Mouse (Mus musculus) megakaryocyte, embryonic 14.5 days (primary cell): Measurements from ENCODE around the gene Pfpl. TPM values are rescaled to one million over a fixed set of nuclear protein-coding genes. Genes with fewer than 3 reads are reported as not detected.
A peak's percentile ranks its signal among the peaks of the same experiment; 100 is the strongest.

ENCODE experiments used
- H3K27me3 ChIP-seq: replicated peaks from 2 replicates; pipeline ENCODE3; 2012; ENCODE audit warnings: inconsistent platforms
- H3K36me3 ChIP-seq: replicated peaks from 2 replicates; pipeline ENCODE3; 2012; ENCODE audit warnings: low read length, inconsistent platforms, mixed read lengths
- H3K4me1 ChIP-seq: 2 replicates; pipeline ENCODE4 v1.6.1; 2012; ENCODE audit warnings: inconsistent platforms
- H3K4me3 ChIP-seq: replicated peaks from 2 replicates; pipeline ENCODE3; 2012; ENCODE audit warnings: moderate library complexity, mild to moderate bottlenecking, inconsistent platforms
- H3K9me3 ChIP-seq: 2 replicates; pipeline ENCODE4 v1.6.1; 2012; ENCODE audit warnings: inconsistent platforms
- FLI1 ChIP-seq: IDR thresholded peaks from 2 replicates; pipeline ENCODE4 v1.6.1; 2012; ENCODE audit warnings: low read length, inconsistent platforms, mixed read lengths
- GATA1 ChIP-seq: IDR thresholded peaks from 3 replicates; pipeline ENCODE4 v1.6.1; 2012; ENCODE audit warnings: mixed read lengths, low read length, inconsistent platforms, borderline replicate concordance
- polyA plus RNA-seq: library from polyadenylated mRNA; stranded (reverse); fragments of >175 nt; gene quantifications from 2 replicates; pipeline ENCODE4 v1.2.3, GENCODE M21; 2012; ENCODE audit warnings: low replicate concordance; ENCODE audit not compliant: insufficient read depth

The Pfpl gene
- polyA plus RNA-seq, 1 experiment = not detected

DNA sequence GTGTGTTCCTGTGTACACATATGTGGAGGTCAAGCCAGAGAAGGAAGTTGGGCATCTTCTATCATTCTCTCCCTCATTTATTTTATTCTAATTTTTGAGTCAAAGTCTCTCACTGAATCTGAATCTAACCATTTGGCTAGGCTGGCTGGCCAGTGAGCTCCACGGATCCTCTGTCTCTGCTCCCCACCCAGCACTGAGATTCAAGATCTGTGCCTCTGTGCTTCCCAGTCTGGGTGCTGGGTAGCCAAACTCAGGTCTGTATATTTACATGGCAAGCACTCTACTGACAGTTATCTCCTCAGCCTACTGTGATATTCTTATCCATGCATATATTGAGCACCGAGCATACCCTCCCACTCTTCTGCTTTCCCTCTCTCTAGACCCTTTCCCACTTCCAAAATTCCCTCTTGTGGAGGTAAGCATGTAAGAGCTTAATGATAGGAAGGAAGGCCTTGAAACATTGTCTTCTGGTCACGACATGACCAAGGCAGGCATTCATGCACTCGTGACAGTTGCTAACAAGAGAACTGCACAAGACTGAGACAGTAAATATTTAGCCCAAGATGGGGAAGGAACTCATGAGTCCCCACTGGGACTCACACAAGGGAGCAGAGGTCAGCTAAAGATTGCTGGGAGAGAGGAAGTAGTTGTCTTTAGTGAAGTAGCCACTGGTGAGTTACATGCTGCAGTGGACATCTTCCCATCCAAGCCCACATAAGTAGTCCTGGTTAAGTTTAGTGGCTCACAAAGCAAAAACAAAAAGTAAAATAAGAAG, 8.2 kb downstream of the Pfpl start:
- peaks cover 41% of the 10 kb centered on the region for H3K4me1 ChIP-seq
- H3K36me3 ChIP-seq = no peaks in the 10 kb centered on the region
- H3K4me3 ChIP-seq = no peak overlapping the region
- H3K9me3 ChIP-seq = no peaks in the 10 kb centered on the region
- peaks cover 7% of the 10 kb centered on the region for H3K27me3 ChIP-seq
- TF ChIP-seq FLI1 (no peak), GATA1 (no peak)

DNA sequence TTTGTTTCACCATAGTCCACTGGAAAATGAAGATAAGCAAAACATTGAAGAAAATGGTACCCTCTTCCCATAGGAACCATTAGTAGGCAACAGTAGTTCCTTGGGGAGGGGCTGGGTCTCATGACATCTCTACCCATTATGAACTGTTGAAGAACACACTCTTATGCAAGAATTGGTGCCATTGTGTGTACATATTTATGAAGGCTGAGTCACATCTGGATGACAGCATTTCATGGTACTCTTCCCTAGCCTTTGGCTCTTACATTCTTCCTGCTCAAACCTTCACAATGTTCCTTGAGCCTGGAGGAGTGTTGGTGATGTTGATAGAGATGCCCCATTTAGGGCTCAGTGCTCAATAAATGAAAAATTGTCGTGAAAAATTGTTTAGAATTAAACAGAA, 11.9 kb downstream of the Pfpl start:
- no peak overlapping the region for H3K4me3 ChIP-seq
- TF ChIP-seq FLI1 (no peak), GATA1 (no peak)
- peaks cover 65% of the 10 kb centered on the region for H3K4me1 ChIP-seq
- no peaks in the 10 kb centered on the region for H3K36me3 ChIP-seq
- H3K27me3 ChIP-seq = no peaks in the 10 kb centered on the region
- H3K9me3 ChIP-seq = no peaks in the 10 kb centered on the region

DNA sequence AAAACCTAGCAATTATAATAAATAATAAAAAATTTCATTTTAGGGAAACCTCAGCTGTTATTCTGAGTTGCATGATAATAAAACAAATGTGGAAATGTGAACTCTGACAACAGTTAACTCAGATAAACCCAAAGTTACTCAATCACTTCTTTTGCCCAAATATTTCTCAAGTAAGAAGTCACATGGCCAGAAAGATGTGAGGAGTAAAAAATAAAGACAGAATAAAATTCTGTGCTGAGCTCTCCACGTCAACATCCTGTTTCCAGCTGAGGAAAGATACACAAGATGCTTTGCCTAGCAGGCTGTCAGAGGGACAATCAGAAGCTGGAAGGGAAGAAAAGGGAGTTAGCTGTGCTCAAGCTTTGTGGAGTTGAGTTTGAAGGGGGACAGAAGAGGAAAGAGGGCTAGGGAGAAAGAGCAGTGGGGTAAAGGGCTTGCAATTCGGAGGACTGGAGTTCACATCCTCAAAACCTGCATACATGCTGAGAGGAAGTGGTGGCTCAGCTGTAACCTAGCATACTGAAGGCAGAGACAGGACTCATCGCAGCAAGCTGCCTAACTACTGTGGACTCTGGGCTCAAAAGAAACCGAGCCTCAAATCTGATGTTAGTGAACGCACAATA, 12.5 kb downstream of the Pfpl start:
- H3K4me3 ChIP-seq = peak overlapping the region; percentile 60

DNA sequence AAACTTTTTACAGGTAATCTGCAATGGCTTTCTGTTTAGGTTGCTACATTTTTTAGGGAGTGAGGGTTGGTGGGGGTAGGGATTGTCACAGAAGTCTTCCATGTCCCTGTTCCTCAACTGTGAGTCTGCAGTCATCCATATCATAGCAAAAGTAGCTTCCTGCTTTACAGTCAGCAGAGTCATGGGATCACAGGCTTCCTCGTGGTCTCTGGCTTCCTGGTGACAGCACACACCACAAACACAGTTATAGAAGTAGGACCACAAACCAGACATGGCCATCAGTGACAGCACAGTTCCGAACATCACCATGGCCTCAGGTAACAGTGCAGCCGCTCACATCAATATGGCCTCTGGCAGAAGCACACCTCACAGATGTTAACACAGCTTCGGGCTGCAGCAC, 14.9 kb downstream of the Pfpl start:
- peak; percentile 56; the same call in 1 of the 2 replicates for TF ChIP-seq FLI1
- no peak for TF ChIP-seq GATA1
- Histone ChIP-seq H3K36me3 (no peaks in the 10 kb centered on the region), H3K4me1 (peaks cover 54% of the 10 kb centered on the region), H3K4me3 (peak overlapping the region; percentile 84), H3K9me3 (no peaks in the 10 kb centered on the region), H3K27me3 (no peaks in the 10 kb centered on the region)

More for the DNA sequence above, 12.5 kb downstream of the Pfpl start:
- Histone ChIP-seq H3K36me3 (no peaks in the 10 kb centered on the region), H3K27me3 (no peaks in the 10 kb centered on the region), H3K4me1 (peaks cover 64% of the 10 kb centered on the region), H3K9me3 (no peaks in the 10 kb centered on the region)
- TF ChIP-seq GATA1 = no peak
- no peak for TF ChIP-seq FLI1

DNA sequence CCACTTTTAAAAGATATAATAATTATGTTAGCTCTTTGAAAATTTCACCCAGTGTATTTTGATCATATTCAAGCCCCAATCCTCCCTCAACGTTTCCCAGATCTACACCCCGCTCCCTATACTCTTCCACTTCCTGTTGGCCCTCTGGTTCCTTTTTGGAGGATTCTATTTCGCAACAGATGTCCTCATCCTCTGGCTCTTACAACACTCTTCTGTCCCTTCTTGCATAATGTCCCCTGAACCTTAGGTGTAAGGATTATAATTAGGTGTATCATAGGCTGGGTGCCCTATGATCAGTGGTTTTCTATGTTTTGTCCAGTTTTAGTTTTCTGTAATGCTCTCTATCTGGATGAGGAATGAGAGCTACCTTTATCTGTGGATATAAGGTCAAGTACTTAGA, 17.3 kb downstream of the Pfpl start:
- no peak for TF ChIP-seq FLI1
- TF ChIP-seq GATA1 = no peak
- no peak overlapping the region for H3K4me3 ChIP-seq
- no peaks in the 10 kb centered on the region for H3K27me3 ChIP-seq
- no peaks in the 10 kb centered on the region for H3K36me3 ChIP-seq
- peaks cover 46% of the 10 kb centered on the region for H3K4me1 ChIP-seq
- H3K9me3 ChIP-seq = no peaks in the 10 kb centered on the region

DNA sequence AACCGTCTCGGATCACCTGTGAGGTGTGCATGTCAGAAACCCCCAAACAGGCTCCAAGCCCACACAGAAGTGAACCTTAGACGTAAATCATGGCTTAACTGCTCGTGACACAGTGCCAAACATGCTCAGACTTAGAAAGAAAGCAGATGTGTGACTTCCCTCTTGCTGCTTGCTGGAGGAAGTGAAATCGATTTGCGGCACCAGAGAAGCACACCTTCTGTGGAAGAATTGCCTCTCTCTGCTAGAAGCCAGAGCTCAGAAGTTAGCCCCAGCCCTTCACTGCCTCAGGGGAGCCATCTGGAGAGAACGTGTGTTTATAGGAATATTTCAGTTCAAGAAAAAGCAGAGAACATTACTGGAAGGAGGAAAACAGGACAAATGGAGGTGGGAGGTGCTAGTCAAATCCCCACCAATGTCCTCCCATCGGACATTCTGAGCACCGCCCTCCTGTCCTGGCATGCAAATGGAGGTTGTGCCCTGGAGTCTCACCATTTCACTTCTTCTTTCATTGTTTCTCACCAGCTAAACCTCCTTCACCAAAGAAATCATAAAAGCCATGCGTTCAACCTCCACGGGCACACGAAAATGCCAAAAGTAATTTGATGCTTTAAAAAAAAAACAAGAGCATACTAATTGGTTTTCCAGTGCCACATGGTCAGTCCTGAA, 29.8 kb downstream of the Pfpl start:
- H3K4me3 ChIP-seq = peak overlapping the region; percentile 59
- H3K27me3 ChIP-seq = no peaks in the 10 kb centered on the region
- no peak for TF ChIP-seq GATA1
- no peak for TF ChIP-seq FLI1
- no peaks in the 10 kb centered on the region for H3K9me3 ChIP-seq
- peaks cover 10% of the 10 kb centered on the region for H3K36me3 ChIP-seq
- H3K4me1 ChIP-seq = peaks cover 42% of the 10 kb centered on the region

DNA sequence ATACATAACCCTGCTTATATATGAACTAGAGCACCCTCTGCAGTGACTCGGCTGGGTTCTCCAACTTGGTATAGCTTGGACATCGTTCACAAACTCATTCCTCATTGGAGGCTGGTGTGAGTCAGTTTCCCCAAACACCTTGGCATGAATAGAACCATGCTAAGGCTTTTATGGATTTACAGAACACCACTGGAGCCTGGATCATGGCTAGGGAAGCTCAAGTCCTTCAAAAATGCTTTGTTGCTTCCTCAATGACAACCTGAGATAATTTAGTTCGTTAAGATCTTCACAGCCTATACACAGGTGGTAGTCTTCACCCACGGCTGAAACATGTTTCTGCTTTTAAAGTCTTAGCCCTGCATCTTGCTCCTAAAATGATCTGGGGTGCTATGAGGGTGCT, 31.8 kb downstream of the Pfpl start:
- Histone ChIP-seq H3K36me3 (peaks cover 16% of the 10 kb centered on the region), H3K4me1 (peaks cover 62% of the 10 kb centered on the region), H3K4me3 (no peak overlapping the region), H3K27me3 (no peaks in the 10 kb centered on the region), H3K9me3 (no peaks in the 10 kb centered on the region)
- no peak for TF ChIP-seq GATA1
- TF ChIP-seq FLI1 = no peak

DNA sequence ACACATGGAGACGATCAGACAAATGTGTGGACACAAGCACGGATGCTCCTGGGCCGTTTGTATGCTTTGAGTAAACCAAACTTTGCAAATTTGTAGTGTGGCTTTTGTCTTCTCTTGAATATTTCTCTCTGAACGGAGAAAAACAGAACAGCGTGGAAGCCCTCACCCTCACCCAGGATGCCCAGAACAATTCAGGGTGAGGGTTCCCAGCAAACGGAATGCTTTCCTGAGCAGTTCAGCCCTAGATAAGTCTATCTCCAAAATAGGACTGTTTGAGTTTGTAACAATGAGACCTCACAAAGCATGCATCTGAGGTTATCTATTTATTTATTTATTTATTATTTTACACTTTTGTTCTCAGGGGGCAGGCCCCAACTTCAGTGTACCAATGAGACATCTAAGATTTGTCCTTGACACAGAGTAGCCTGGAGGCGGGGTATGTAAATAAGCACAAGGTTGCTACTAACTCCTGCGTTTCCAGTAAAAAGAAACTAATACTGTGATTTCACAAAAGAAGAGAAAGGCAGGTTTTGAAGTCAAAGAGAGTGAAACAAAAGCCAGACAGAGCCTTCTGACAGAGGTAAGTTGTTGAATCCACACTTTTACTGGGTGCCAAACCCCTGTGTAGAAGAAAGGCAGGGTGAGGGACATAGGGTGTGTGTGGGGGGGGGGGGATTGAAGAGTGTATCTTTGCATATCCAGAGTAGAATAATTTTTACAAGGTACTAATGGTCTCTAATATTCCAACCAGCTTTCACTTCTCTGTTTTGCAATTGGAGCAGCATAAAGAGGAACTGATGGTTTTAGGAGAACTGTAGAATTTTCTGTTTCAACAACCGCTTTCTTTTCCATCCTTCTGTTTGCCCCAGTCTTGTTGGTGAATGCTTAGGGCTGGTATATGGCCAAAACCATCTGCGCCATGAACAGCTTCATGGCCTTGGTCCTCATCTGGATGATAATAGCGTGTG, 32.9 kb downstream of the Pfpl start, which contains the start of gene Mpeg1:
Gene Mpeg1 (plus strand): TSS at position 498 of the 968 bp plus-strand sequence.
- Histone ChIP-seq H3K4me1 (peaks cover 72% of the 10 kb centered on the region), H3K36me3 (peaks cover 16% of the 10 kb centered on the region), H3K4me3 (peak within 1 kb of the TSS; percentile 83), H3K27me3 (no peaks in the 10 kb centered on the region), H3K9me3 (no peaks in the 10 kb centered on the region)
- TF ChIP-seq FLI1 = no peak
- TF ChIP-seq GATA1 = no peak
